Mouse (Mus musculus): ENCODE results near the gene Syt14.

Gene Syt14

GRCm38 (mm10) chr1:193035371-193036238 is at the start of gene Syt14:
Gene Syt14, minus strand, starts transcription at chr1:193035775.
- DNase-seq (ENCODE audit: low read depth, low spot score) = peak; percentile 35

- DNase-seq (ENCODE audit: low read depth, low spot score) = no peak
These were observed 48.4 kb upstream of the Syt14 start for GRCm38 (mm10) chr1:193084016-193084415.

GRCm38 (mm10) chr1:193083051-193083450 is 47.5 kb upstream of the Syt14 start:
- no peak for DNase-seq (ENCODE audit: low read depth, low spot score)

- no peak for DNase-seq (ENCODE audit: low read depth, low spot score)
These were observed 46.8 kb upstream of the Syt14 start for GRCm38 (mm10) chr1:193082311-193082921.

GRCm38 (mm10) chr1:193062618-193063017 is 27.0 kb upstream of the Syt14 start:
- no peak for DNase-seq (ENCODE audit: low read depth, low spot score)

GRCm38 (mm10) chr1:193060167-193060566 is 24.6 kb upstream of the Syt14 start:
- no peak for DNase-seq (ENCODE audit: low read depth, low spot score)

- DNase-seq (ENCODE audit: low read depth, low spot score) = no peak
These were observed 24.0 kb upstream of the Syt14 start for GRCm38 (mm10) chr1:193059596-193059995.

GRCm38 (mm10) chr1:193054401-193054800 is 18.8 kb upstream of the Syt14 start:
- no peak for DNase-seq (ENCODE audit: low read depth, low spot score)

- no peak for DNase-seq (ENCODE audit: low read depth, low spot score)
These were observed 17.5 kb upstream of the Syt14 start for GRCm38 (mm10) chr1:193053065-193053464.

- no peak for DNase-seq (ENCODE audit: low read depth, low spot score)
These were observed 12.0 kb upstream of the Syt14 start for GRCm38 (mm10) chr1:193047616-193048015.

- DNase-seq (ENCODE audit: low read depth, low spot score) = no peak
These were observed 7.3 kb upstream of the Syt14 start for GRCm38 (mm10) chr1:193042760-193043295.

GRCm38 (mm10) chr1:193034951-193035370 is 614 bp downstream of the Syt14 start:
- DNase-seq (ENCODE audit: low read depth, low spot score) = no peak

- DNase-seq (ENCODE audit: low read depth, low spot score) = no peak
These were observed 11.3 kb downstream of the Syt14 start for GRCm38 (mm10) chr1:193024311-193024710.

- DNase-seq (ENCODE audit: low read depth, low spot score) = no peak
These were observed 23.2 kb downstream of the Syt14 start for GRCm38 (mm10) chr1:193012351-193012750.

- DNase-seq (ENCODE audit: low read depth, low spot score) = no peak
These were observed 24.4 kb downstream of the Syt14 start for GRCm38 (mm10) chr1:193011000-193011769.

- DNase-seq (ENCODE audit: low read depth, low spot score) = no peak
These were observed 31.0 kb downstream of the Syt14 start for GRCm38 (mm10) chr1:193004581-193004980.

GRCm38 (mm10) chr1:193003953-193004352 is 31.6 kb downstream of the Syt14 start:
- DNase-seq (ENCODE audit: low read depth, low spot score) = no peak

GRCm38 (mm10) chr1:193002307-193002706 is 33.3 kb downstream of the Syt14 start:
- no peak for DNase-seq (ENCODE audit: low read depth, low spot score)

- DNase-seq (ENCODE audit: low read depth, low spot score) = no peak
These were observed 34.0 kb downstream of the Syt14 start for GRCm38 (mm10) chr1:193001587-193001986.

GRCm38 (mm10) chr1:193000908-193001307 is 34.7 kb downstream of the Syt14 start:
- DNase-seq (ENCODE audit: low read depth, low spot score) = no peak

GRCm38 (mm10) chr1:192994179-192994873 is 41.2 kb downstream of the Syt14 start:
- DNase-seq (ENCODE audit: low read depth, low spot score) = no peak

Data from CD4-positive helper T cell, adult 2 months (primary cell).